Mouse (Mus musculus) liver, adult 2 months (tissue): ENCODE results near the gene Hspa8.

Experiments
- CTCF ChIP-seq: fragments of 200-500 bp; IDR thresholded peaks from 2 replicates; pipeline ENCODE4 v1.5.1; 2011; ENCODE audit warnings: low read depth, low read length, control low read depth
- POLR2A ChIP-seq: fragments of 200-500 bp; IDR thresholded peaks from 2 replicates; pipeline ENCODE4 v1.6.1; 2011; ENCODE audit warnings: low read length, control low read depth; ENCODE audit not compliant: insufficient read depth; ENCODE audit errors: extremely low read depth

- TF ChIP-seq CTCF (peak; percentile 59), POLR2A (no peak)
Observed at GRCm38 (mm10) chr9:40757685-40758270, 43.0 kb upstream of the Hspa8 start.
